Mouse (Mus musculus) cerebellum, postnatal 36 days (tissue): ENCODE measurements around the gene Jpt1.
"Not testable (repeated sequence)": the region's sequence is repeated elsewhere in the genome, so short reads cannot be mapped to it uniquely, and the experiment has no call there.

Source experiments
- DNase-seq, 2 experiments: peaks; one replicate each; pipeline ENCODE4 v3.0.0; 2021 to 2022; ENCODE audit warnings: mixed read lengths in 2 of 2

Gene Jpt1

DNA sequence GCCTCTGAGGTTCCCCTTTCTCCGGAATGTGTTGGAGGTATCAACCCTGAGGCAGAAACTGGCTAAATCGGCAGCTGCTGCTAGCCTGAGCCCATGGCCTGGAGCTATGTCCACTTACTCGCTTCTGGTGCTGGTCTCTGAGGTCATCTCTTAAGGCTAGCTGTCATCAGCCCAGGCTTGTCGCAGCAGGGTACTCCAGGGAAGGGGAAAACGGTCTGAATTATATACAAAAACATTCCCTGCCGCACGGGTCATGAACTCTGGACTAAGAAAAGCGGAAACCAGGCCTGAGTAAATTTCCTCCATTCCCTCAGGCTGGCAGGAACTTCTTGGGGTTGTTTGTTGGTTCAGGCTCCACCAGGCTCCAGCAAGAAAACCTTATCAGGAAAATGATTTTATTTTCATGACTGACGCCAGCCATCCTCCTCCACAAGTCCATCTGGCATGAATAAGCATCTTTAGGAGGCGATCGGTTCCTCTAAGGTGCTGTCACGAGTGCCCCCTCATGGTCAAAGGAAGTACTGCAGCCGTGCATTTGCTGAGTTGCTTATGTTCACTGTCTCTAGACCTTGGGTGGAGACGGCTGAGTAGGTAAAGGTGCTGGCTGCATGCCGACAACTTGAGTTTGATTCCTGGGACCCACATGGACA is 40.4 kb downstream of the Jpt1 start:
- peak; percentile 98 to 100 for DNase-seq

DNA sequence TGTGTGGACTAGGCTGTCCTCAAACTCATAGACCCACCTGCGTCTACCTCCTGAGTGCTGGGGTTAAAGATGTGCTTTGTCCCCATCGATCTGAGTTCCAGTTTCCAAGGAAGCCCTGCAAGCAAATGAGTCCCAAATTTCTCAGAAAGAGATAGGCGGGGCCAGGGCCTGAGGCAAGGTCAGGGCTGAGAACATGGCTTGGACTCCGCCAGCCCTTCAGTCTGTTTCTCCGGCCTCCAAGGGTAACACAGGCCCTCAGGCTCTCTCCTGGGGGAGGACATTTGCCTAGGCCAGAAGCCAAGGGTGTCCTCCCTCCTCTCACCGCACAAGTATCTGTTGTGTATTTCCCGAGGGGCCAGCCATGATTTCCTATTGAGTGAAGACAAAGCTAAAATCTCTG is 42.0 kb downstream of the Jpt1 start:
- no peak for DNase-seq

- no peak for DNase-seq
These were observed 47.0 kb downstream of the Jpt1 start for GRCm38 (mm10) chr11:115467217-115467618.

DNA sequence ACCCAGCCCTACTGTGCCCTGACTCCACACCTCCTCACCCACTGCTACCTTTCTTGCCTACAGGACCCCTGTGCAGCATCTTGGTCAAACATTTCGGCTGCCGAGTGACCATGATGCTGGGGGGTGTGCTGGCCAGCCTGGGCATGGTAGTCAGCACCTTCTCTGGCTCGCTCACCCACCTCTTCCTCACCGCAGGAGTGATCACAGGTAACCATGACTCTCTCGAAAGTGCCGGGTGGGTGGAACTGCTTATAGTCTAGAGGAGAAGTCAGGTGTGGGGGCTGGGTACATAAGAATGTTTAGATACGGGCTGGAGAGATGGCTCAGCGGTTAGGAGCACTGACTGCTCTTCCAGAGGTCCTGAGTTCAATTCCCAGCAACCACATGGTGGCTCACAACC is 49.3 kb downstream of the Jpt1 start:
- DNase-seq = no peak

GRCm38 (mm10) chr11:115463397-115463796 is 50.8 kb downstream of the Jpt1 start:
- no peak for DNase-seq

GRCm38 (mm10) chr11:115462243-115462891 is 51.8 kb downstream of the Jpt1 start, which contains the start of gene Slc16a5:
TSS of gene Slc16a5 (plus strand) at chr11:115462474.
- DNase-seq = no peak

DNA sequence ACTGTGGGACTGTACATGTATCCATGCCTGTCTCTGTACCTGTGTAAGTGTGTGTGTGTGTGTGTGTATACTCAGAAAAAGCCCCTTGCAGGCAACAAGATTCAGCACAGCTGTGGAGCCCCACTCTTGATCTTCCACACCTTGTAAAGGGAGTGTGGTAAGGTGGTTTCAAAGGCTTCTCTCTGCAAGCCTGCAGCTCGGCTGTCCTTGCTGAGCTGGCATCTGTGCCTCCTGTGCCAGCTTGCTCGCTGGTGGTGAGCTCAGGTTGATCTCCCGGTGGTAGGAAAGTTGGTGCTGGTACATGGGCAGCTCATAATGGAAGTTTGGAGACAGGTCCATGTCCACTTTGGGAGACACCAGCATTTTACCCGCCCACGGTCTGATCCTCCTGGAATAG is 52.3 kb downstream of the Jpt1 start:
- DNase-seq = no peak

GRCm38 (mm10) chr11:115460976-115461375 is 53.2 kb downstream of the Jpt1 start:
- no peak for DNase-seq

GRCm38 (mm10) chr11:115457405-115457804 is 56.8 kb downstream of the Jpt1 start:
- DNase-seq = no peak

DNA sequence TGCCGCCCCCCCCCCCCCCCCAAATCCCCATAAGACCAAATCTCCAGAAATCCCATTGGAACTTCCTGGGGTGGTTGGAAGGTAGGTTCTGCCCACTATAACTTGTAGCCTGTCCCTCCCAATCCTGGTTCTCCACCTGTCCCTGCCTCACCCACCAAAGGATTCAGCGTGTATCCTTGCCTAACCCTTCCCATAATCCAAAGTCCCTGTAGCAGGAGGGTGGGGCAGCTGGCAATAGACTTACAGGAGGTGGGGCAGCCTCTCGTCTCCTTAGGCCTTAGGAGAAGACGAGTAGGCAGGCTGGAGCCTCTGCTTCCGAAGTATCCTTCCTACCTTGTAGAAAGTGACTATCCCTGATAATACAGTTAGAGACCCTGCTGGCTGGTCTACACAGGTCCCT is 58.0 kb downstream of the Jpt1 start:
- DNase-seq = no peak

DNA sequence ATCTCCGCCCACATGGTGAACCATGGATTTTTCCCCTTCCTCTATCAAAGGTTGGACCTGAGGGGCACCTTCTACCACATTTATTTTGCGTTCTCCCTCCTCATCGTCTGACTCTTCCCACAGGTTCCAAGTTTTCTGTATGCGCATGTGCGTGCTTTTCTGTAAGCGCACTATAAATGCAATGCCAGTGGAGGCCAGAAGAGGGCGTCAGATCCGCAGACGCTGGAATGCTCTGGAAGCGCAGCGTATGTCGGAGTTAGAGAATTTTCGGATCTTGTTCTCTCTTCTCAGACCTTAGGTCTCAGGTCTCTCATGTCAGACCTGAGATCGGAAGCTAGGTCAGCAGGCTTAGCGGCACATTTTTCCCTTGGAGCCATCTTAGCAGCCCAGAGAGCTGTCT is 58.6 kb downstream of the Jpt1 start:
- no peak for DNase-seq

- DNase-seq = not testable (repeated sequence)
These were observed 59.4 kb downstream of the Jpt1 start for GRCm38 (mm10) chr11:115454822-115455221.

DNA sequence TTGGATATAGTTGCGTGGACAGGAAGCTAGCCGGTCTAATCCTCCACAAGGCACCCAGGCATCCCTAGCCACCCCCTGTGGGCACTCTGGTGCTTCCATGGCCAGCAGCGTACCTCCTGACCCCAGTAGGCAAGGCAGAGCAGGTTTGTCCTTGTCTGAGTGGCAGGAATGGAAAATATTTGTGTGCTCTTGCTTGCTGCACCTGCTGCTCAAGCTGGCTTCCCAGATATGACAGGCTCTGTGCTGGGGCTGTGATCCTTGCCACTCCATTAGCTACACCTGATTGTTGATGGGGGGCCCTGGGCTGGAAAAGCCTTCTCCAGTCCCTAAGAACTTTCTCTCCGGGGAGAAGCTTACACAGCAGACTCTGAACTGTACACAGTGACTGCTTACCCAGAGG is 60.9 kb downstream of the Jpt1 start:
- DNase-seq = no peak

DNA sequence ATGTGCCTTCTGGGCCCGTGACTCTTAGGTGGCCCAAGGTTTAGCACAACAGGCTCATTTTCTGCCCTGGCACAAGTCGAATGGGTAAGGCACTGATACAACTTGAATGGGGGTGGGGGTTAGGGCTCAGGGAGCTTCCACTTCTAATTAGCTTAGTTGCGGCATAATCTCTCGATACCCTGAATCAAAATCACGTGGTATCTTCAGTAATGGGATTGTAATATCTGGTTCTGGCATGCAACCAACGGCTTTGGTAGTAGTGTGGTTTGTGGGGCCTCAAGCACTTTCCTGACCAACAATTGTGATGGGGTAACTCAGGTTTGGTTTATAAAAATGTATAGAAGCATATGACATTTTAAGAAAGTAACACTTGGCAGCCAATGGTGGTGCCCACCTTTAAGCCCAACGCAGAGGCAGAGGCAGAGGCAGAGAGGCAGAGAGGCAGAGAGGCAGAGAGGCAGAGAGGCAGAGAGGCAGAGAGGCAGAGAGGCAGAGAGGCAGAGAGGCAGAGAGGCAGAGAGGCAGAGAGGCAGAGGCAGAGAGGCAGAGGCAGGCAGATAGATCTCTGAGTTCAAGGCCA is 61.8 kb downstream of the Jpt1 start:
- no peak for DNase-seq

- no peak for DNase-seq
These were observed 62.4 kb downstream of the Jpt1 start for GRCm38 (mm10) chr11:115451781-115452241.

DNA sequence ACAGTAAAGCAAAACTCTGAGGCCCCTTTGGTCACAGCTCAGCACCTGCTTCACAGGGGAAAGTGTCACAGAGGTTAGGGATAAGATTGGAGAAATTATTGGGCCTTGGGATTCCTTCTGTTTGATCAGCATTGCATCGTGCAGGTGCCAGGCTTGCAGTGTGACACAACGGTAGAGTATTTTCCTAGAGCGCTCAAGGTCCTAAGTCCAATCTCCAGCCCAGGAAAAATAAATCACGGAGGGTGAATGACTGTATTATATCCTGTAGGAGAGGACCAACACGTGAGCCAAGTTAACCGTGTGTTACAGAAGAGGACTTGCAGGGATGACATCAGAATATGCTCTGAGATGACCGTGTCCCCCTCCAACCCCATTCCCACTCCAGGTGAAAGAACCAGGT is 64.0 kb downstream of the Jpt1 start:
- no peak for DNase-seq

DNA sequence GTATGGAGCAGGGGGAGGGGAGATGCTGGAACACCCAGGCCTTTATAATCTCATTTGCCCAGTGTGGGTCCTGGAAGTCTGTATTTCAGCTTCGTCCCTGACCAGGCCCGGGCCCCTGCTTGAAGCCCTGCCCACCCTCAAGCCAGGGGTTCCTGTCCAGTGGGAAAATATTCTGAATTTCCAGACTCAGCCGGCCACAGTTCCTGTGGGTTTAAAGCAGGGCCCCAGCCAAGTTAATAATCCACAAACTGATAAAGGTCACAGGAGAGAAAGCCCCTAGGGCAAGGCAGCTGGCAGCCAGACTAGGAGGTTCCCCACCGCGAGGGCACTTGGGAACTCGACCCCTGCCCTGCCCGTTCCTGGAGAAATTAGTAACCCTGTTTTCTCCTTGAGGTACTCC is 65.2 kb downstream of the Jpt1 start:
- DNase-seq = no peak

DNA sequence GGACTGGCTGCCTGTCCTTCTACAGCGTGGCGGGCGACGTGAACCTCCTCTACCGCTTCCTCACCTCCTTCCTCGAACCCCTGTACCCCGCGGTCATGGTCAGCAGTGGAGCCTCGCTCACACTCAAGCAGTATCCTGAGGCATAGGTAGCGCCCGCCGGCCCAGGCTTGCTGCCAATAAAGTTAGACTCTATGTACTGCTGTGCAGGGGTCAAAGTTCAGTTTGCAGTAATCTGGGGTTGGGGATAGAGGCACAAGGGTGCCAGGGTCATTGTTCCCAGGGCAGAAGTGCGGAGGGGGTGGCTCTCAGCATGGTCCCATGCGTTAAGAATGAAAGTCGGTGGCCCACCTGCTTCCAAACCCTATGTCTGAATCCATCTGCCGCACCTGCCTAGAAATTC is 66.1 kb downstream of the Jpt1 start:
- no peak for DNase-seq
